Mouse (Mus musculus) G1E (cell line): Measurements from ENCODE around the gene Phactr3. TPM values are rescaled to one million over a fixed set of nuclear protein-coding genes. Genes with fewer than 3 reads are reported as not detected.
A peak's percentile ranks its signal among the peaks of the same experiment; 100 is the strongest.
"Not testable (repeated sequence)": the region's sequence is repeated elsewhere in the genome, so short reads cannot be mapped to it uniquely, and the experiment has no call there.

ENCODE experiments used
- ATAC-seq: 2 replicates; pipeline ENCODE4 v1.8.0; 2016; ENCODE audit warnings: mild to moderate bottlenecking; ENCODE audit not compliant: insufficient number of reproducible peaks, poor library complexity, low FRiP score, severe bottlenecking; ENCODE audit errors: extremely low read depth
- DNase-seq: peaks from one replicate; pipeline ENCODE4 v3.0.0; 2012; ENCODE audit warnings: low spot score
- H3K27me3 ChIP-seq: 2 replicates; pipeline ENCODE4 v1.6.1; 2012; ENCODE audit warnings: mild to moderate bottlenecking, low read length, inconsistent platforms; ENCODE audit not compliant: insufficient read depth
- H3K36me3 ChIP-seq: replicated peaks from 2 replicates; pipeline ENCODE3; 2012; ENCODE audit warnings: mild to moderate bottlenecking, inconsistent platforms
- H3K4me1 ChIP-seq: 2 replicates; pipeline ENCODE4 v1.6.1; 2012; ENCODE audit warnings: low read depth, low read length, inconsistent platforms, mixed read lengths; ENCODE audit not compliant: insufficient read depth
- H3K4me3 ChIP-seq: 2 replicates; pipeline ENCODE4 v1.5.1; 2012; ENCODE audit warnings: low read depth, mild to moderate bottlenecking, inconsistent platforms, low read length, moderate library complexity, mixed read lengths
- H3K9me3 ChIP-seq: replicated peaks from 2 replicates; pipeline ENCODE4 v1.6.1; 2012; ENCODE audit warnings: inconsistent platforms
- CTCF ChIP-seq: IDR thresholded peaks from 2 replicates; pipeline ENCODE4 v1.5.1; 2012; ENCODE audit warnings: low read depth, low read length, inconsistent platforms, mixed read lengths
- GATA1 ChIP-seq: IDR thresholded peaks from 2 replicates; pipeline ENCODE4 v1.6.1; 2012; ENCODE audit warnings: borderline replicate concordance, low read length, inconsistent platforms, mixed read lengths
- GATA2 ChIP-seq: IDR thresholded peaks from 2 replicates; pipeline ENCODE4 v1.6.1; 2012; ENCODE audit warnings: low read depth, low read length, inconsistent platforms, borderline replicate concordance
- POLR2AphosphoS5 ChIP-seq: IDR thresholded peaks from 2 replicates; pipeline ENCODE4 v1.6.1; 2012; ENCODE audit warnings: low read depth, low read length, inconsistent platforms; ENCODE audit not compliant: insufficient replicate concordance
- TAL1 ChIP-seq: conservative IDR thresholded peaks from 2 replicates; pipeline ENCODE4 v1.6.1; 2012; ENCODE audit warnings: low read depth, low read length, inconsistent platforms, mixed read lengths
- polyA plus RNA-seq: library from polyadenylated mRNA; stranded (reverse); fragments of >175 nt; gene quantifications from 2 replicates; pipeline ENCODE4 v1.2.3, GENCODE M21; 2012
- total RNA-seq, 2 experiments: library from RNA; stranded (forward) in 1 of 2; stranded (reverse) in 1 of 2; fragments of 200-1000 nt in 1 of 2; fragments of >200 nt in 1 of 2; fragmentation: Nextera tagmentation in 1 of 2; gene quantifications; 2 replicates each; pipeline ENCODE4 v1.2.3; 2014 to 2017

Phactr3 gene
- total RNA-seq (2014; fragmentation: Nextera tagmentation) = not detected in 2 replicates
- 0.05 TPM in 1 of 2 replicates, not detected in the other for total RNA-seq (2017)
- polyA plus RNA-seq = not detected in 2 replicates

DNA sequence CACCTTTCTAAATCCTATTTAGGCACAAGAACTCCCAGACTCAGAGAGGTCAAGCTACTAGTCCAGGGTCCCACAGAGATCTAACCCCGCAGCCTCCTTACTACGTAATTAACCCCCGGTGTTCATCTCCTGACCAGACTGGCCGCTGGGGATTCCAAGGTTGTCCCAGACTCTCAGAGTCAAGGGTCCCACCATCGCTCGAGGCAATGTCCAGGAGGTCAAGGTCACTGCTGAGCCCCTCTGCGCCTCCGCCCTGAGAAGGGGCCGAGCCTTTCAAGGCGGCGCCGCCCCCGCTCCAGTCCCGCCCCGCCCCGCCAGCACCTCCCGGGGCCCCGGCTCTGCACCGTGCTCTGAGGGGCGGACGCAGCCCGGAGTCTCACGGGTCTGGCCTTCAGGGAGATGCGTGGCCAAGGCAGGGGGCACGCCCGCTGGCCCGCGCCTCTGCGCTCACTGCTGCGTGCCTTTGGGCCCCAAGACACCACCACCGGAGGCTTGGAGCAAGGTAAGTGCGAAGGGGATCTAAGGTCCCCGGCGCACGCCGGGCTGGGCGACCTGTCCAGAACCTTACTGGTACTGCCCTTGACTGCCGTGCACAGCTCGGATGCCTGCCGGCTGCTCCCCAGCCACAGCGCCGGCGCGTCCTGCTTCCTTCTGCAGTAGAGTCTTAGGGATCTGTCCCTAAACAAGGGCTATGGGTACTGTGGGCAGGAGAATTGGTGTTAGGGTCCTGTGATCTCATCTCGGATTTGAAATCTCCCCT, at the start of gene Phactr3:
Gene Phactr3, plus strand, starts transcription at position 175 of the 760 bp plus-strand sequence.
- Histone ChIP-seq H3K4me3 (no peak within 1 kb of the TSS; the same call in 1 of the 2 replicates), H3K4me1 (no peaks in the 10 kb centered on the region), H3K9me3 (peaks cover 84% of the 10 kb centered on the region), H3K36me3 (no peaks in the 10 kb centered on the region), H3K27me3 (no peaks in the 10 kb centered on the region)
- ATAC-seq = no peak
- DNase-seq = no peak
- TF ChIP-seq TAL1 (no peak), GATA2 (no peak), POLR2AphosphoS5 (no peak), CTCF (no peak), GATA1 (no peak)

DNA sequence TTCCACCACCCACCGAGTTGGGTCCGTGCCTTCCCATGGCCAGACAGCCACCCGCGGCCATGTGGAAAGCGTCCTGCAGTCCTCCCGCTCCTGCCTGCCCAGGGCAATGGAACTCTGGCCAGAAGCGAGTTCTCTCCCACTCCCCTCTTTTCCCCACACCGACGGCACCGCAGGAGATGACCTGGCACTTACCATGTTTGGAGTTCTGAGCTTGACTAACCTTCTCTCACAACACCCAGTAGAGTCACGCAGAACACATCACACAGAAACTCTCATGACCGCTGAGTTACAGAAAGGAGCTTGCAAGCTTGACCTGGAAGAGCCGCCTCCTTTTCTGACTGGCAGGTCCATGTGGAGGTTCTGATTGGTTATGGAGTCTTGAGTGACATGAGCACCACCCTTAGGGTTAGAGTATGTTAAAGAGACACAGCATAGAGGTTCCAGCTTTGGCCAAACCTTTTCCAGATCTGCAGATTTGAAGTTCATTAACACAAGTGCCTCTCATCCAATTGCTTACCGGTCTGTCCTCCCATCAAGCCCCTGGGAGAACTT, 40.5 kb upstream of the Phactr3 start, which contains the start of gene Zfp931:
Gene Zfp931, minus strand, starts transcription at position 311 of the 552 bp plus-strand sequence.
- H3K4me3 ChIP-seq, ATAC-seq, DNase-seq, H3K27me3 ChIP-seq, H3K4me1 ChIP-seq, H3K9me3 ChIP-seq, H3K36me3 ChIP-seq: not testable (repeated sequence)

DNA sequence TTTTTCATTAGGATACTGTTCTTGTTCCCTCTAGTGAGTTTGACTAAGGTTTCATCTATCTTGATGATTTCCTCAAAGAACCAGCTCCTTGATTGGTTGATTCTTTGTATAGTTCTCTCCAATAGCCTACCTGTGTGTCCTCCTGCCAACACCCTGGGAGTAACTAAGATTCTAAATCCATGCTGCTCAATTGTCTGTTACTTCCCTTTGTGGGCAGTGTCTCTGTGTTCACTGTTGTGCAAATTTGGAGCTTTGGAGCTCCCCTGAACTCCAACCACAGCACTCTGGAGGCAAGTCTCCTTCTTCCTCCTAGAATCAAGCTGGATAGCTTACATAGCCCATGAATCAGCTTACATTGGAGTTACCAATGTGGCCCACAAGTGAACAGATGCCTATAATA, 29.2 kb upstream of the Phactr3 start:
- no peak for DNase-seq
- no peaks in the 10 kb centered on the region for H3K4me1 ChIP-seq
- H3K9me3 ChIP-seq = no peaks in the 10 kb centered on the region
- no peak for ATAC-seq
- H3K4me3 ChIP-seq = no peak overlapping the region
- no peak for TF ChIP-seq TAL1
- TF ChIP-seq GATA2 = no peak
- TF ChIP-seq POLR2AphosphoS5 = no peak
- no peak for TF ChIP-seq GATA1
- no peak for TF ChIP-seq CTCF
- H3K36me3 ChIP-seq = no peaks in the 10 kb centered on the region
- H3K27me3 ChIP-seq = no peaks in the 10 kb centered on the region

DNA sequence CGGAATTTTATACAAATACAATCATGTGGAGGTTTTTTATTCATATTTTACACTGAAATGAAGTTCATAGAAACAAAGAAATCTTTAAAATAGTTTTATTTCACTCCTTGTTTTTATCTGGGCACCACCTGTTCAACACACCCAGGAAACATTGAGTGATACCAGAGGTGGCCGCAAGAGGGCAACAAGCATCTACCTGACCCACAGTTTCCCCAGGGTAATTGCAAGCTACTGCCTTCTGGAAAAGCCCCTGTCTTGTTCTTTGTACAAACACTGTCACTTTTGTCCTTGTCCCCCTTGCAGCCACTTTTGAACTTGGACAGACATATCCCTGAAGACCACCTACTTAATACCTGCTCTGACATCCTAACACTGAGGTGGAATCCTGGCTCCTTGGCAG, 20.8 kb upstream of the Phactr3 start:
- no peaks in the 10 kb centered on the region for H3K27me3 ChIP-seq
- TF ChIP-seq CTCF (peak; percentile 50; the same call in 1 of the 2 replicates), GATA1 (no peak)
- ATAC-seq = peak; percentile 60; the same call in 1 of the 2 replicates
- no peaks in the 10 kb centered on the region for H3K4me1 ChIP-seq
- H3K4me3 ChIP-seq = no peak overlapping the region
- H3K36me3 ChIP-seq = no peaks in the 10 kb centered on the region
- peak; percentile 28 for DNase-seq
- H3K9me3 ChIP-seq = no peaks in the 10 kb centered on the region

DNA sequence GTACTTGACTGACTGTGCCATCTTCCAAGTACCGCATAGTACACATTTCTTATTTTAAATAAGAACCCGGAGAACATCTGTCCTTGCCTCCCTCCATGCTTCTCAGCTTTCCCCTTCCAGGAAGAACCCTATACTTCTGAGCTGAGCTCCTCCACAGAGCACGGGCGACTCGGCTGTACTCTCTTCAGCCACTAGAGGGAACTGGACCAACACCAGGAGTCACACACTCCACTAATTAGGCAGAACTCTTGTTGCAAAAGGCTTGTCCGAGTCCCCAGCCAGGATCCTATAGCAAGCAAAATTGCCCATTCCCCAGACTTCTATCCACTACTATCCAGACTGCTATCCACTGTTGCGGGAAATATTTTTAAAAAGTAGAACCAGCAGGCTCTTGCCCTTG, 16.8 kb upstream of the Phactr3 start:
- H3K36me3 ChIP-seq = no peaks in the 10 kb centered on the region

DNA sequence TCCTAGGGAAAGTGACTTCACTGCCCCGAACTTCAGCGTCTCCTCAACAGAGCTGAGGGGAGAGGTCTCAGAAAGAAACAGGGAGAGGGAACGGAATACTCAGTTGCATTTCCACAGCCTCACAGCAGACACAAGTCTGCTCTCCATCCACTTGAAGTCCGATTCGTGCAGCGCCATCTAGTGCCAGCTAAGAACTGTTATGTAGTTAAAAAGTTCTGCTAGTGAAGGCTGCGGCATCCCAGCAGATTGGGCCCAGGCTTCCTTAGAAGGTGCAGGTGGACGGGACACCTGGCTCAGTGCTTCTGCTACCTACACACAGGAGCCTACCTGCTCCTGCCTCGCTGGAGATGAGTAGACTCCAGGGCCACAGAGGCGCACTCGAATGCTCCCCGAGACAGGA, 829 bp upstream of the Phactr3 start:
- Histone ChIP-seq H3K4me1 (no peaks in the 10 kb centered on the region), H3K27me3 (no peaks in the 10 kb centered on the region), H3K9me3 (peaks cover 74% of the 10 kb centered on the region), H3K4me3 (no peak overlapping the region), H3K36me3 (no peaks in the 10 kb centered on the region)
- no peak for TF ChIP-seq POLR2AphosphoS5
- TF ChIP-seq GATA1 = no peak
- no peak for TF ChIP-seq GATA2
- TF ChIP-seq TAL1 = no peak
- no peak for TF ChIP-seq CTCF
- no peak for DNase-seq
- no peak for ATAC-seq

More for the DNA sequence above, 16.8 kb upstream of the Phactr3 start:
- TF ChIP-seq CTCF (0 out of 2 replicates have a peak, but pooled peaks have one; percentile 12), GATA2 (no peak)
- H3K27me3 ChIP-seq = no peaks in the 10 kb centered on the region
- ATAC-seq (no peak), DNase-seq (no peak)
- no peaks in the 10 kb centered on the region for H3K9me3 ChIP-seq
- no peak overlapping the region for H3K4me3 ChIP-seq
- no peaks in the 10 kb centered on the region for H3K4me1 ChIP-seq
